Mouse (Mus musculus): ENCODE results near the gene Nudt9.
A peak's percentile ranks its signal among the peaks of the same experiment; 100 is the strongest.
"Not testable (repeated sequence)": the region's sequence is repeated elsewhere in the genome, so short reads cannot be mapped to it uniquely, and the experiment has no call there.

Gene Nudt9

DNA sequence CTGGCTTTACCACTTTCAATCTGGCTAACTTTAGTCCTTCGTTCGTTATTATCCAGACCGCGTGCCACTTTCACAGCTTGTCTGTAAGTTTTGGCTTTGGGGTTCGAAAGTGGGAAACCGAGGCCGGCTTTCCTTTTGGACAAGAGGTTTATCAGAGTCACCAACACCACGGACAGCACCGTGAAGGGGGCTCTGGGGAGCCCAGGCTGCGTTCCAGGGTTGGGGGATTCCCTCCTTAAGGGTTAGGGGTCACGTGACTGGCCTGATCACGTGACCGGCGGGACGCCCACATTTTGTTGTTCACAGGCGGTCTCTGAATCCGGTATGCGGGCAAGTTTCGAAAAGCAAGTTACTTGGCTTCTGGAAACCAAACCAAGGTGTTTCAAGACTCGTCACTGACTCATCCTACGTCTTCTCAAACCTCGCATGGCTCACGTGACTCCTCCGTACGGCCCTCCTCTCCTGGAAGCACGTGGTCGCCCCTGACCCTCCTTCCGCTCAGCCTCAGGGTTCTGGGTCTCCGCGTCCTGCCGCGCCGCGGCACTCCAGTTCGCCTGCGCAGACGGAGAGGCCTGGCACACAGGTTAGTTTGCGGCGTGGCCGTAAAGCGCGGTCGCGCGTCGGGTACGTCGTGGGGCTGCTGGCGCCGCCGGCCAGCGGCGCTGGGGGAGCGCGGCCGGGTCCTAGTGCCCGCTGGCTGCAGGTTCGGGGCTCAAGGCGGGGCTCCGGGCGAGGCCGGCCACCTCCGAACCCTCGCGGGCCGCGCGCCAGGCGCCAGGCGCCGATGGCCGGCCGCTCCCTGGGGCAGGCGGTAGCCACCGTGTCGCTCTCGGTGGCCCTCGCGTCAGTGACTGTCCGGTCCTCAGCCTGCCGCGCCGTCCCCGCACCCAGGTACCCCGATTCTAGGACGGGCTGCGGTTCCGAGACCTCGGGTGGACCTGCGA lies at the start of gene Nudt9:
TSS of gene Nudt9 (plus strand) at position 51 of the 944 bp plus-strand sequence.
- DNase-seq (ENCODE audit: low spot score), result peak; percentile 96

DNA sequence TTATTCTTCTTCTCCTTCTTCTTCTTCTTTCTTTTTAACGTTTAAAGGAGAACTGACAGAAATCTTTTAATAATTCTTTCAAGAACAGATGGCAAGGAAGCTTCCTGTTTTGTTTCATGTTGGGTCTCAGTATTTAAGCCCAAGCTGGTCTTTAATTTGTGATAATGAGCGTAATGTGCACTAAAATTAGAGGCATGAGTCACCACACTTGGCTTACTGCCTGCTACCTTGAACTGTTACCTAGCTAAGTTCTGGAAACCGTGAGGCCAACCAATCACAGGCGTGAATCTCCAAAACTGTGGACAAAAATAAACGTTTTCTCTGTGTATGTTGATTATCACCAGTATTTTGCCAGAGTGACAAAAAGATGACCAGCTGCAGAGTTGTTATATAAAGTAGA lies 47.4 kb upstream of the Nudt9 start:
- DNase-seq (ENCODE audit: low spot score), result no peak

DNA sequence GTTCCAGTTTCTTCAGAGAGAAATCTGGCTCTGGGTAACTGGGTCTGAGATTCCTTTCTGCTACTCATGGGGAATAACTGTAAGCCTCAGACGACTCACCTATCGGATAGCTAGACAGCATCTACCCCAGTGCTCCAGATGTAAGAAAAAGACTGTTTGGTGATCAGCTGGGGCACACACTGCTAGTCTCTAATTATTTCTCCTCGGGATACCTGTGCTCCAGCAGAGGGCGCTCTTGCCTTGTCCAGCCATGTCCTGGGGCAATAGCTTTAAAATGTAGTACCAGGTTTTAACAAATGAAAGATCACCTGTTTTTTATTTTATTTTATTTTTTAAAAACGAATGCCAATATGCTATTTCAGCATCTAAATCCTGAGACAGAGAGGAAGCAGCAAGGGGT lies 46.4 kb upstream of the Nudt9 start:
- peak; percentile 84 for DNase-seq (ENCODE audit: low spot score)

DNA sequence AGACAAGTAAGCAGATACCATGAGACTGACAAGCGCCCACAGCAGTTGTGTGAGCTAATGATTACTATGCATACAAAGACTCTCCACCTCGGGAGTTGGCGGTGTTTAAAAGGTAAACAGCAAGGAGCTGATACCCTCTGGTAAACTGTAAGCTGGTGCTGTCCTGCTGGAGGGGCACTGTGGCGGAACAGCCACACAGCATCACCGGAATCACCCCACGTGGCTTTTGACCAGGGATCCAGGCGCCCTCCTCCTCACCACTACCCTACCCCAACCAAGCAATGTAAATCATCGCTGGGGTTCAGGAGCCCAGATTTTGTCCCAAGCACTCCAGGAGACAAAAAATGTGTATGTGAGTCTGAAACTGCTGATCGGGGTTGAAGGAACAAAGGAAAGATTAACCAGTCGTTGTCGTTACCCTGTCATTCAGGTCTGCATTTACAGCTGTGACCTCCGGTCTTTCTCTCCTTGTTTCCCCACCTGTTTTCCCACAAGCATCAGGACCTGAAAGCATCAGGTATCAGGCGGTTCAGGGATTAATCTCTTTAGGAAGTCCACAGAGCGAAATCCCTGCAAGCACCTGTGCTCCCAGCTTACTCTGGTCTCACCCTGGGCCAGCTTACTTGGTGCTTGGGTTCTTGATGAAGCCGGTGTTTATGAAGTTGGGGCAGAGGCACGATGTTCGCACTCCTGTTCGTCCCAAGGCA lies 43.4 kb upstream of the Nudt9 start:
- no peak for DNase-seq (ENCODE audit: low spot score)

DNA sequence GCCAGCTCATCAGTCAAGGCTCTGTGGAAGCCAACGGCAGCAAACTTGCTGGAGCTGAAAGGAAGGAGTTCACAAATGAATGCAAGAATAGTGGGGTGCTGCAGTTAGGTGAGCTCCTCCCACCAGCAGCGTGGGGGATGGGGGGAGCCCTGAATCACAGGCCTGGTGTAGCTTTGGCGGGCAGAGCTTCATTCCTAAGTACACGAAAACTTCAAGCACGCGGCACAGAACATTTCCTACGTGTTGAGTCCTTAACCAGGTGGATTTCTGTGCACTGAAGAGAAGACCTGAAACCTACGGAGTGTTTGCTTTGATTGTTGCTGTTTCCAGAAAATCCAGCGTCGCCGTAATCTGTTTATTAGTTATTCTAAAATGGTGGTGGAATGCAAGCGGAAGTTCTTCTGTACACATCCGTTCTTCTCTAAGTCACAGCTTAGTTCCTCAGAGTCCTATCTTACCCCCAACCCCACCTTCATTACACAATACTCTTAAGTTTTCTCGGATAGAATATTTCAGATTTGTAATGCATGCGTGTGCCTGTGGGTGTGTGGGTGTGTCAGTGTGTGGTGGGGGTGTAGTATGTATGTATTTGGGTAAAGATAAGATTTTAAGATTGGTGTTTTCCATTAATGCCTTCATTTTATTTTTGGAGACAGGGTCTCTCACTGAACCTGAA lies 42.7 kb upstream of the Nudt9 start:
- no peak for DNase-seq (ENCODE audit: low spot score)

DNA sequence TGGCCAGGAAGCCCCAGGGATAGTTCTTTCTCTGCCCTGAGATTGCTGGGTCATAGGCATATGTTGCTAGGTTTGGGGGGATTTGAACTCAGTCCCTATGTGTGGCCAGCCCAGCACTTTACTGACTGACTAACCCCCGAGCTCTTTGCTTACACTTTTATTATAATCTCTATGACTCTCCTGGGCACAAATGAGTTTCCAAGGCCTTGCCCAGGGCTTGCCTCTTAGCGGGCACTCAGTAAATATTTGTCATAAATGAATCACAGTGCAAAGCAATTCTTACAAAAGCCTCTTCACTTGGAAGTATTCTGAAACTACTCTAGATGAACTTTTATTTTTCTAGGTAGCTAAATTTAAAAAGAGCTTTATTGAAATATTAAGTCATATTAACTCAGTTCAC lies 42.2 kb upstream of the Nudt9 start:
- DNase-seq (ENCODE audit: low spot score), result no peak

DNA sequence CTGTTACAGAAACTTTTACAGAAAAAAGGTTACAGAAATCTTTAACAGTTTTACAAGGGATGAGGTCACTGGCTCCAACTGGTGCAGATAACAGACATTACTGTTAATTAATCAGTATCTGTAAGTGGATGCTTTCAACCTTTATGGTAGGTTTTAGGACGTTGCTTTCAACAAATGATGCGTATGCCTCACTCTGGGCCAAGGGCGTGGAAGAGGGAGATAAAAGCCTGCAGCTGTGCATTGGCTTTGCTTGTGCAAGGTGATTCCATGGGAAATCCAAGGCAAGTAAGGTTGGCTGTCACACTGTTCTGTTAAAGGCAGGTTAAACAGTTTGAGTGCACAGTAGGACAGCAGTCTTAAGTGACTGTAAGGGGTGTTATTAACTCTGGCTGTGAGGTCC lies 39.3 kb upstream of the Nudt9 start:
- DNase-seq (ENCODE audit: low spot score), result no peak

DNA sequence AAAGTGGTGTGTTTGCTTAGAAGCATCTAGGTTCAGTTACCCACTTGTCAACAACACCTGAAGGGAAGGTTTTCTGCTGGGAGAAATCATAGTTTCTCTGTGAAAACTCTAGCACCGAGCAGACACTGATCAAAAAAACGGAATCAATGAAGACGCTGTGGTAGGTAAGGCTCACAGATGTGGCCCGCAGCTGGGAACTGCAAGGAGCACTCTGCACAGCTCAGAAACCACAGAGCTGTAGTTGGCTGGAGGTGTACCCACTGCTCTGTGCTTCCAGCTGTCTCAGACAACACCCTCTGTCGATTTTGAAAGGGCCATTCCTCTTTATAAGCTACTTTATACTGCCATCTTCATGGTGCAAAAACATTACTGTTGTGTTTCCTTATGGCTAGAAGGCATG lies 38.3 kb upstream of the Nudt9 start:
- no peak for DNase-seq (ENCODE audit: low spot score)

DNA sequence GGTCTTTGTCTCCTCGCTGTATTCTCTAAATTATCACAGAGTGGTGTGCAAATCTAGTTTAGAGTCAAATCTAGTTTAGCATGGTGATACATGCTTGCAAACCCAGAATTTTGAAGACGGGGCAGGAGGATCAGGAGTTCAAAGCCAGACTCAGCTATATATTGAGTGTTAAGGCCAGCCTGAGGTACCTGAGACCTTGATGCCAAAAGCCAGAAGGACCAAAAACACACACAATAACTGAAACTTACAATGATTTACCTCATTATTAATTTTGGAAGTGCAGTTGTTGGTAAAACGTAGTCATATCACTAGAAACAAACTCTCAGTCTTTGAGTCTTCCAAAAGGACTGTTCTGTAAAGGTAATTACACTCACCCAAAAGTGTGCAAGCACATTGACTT lies 36.7 kb upstream of the Nudt9 start:
- no peak for DNase-seq (ENCODE audit: low spot score)

DNA sequence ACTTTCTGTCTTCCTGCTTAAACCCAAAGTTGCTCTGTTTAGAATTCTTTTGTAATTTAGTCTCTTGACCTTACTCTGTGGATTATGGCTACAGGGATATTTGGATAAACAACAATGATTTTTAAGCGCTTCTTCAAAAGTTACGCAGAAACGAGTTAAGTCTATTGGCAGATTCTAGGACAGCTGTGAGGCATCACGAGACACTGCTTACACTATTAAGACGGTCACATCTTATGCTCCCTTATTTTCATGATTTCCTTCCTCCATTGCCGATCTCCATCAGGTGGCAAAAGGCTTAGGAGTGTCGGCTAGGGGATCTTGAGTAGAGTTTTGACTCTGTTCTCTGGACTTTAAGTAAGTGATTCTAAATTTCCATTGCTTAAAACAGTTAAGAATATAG lies 35.8 kb upstream of the Nudt9 start:
- no peak for DNase-seq (ENCODE audit: low spot score)

DNA sequence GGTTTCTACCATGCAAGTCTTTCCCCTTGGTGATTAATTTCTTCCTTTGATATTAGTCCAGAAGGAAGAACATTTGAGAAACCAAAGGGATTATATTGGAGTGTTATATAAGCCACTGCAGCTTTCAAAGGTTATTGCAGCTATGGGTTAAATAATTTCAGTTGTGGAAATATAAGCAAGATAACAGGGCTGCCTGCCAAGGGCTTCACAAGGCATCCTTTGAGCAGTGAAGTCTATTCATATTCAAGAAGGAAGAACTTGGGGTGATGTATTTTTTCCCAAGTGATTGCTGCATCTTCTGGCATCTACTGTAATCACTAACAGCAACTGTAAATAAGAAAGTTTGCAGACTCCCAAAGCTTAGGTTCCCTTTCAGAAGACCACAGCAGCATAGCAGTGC lies 34.7 kb upstream of the Nudt9 start:
- DNase-seq (ENCODE audit: low spot score), result no peak

DNA sequence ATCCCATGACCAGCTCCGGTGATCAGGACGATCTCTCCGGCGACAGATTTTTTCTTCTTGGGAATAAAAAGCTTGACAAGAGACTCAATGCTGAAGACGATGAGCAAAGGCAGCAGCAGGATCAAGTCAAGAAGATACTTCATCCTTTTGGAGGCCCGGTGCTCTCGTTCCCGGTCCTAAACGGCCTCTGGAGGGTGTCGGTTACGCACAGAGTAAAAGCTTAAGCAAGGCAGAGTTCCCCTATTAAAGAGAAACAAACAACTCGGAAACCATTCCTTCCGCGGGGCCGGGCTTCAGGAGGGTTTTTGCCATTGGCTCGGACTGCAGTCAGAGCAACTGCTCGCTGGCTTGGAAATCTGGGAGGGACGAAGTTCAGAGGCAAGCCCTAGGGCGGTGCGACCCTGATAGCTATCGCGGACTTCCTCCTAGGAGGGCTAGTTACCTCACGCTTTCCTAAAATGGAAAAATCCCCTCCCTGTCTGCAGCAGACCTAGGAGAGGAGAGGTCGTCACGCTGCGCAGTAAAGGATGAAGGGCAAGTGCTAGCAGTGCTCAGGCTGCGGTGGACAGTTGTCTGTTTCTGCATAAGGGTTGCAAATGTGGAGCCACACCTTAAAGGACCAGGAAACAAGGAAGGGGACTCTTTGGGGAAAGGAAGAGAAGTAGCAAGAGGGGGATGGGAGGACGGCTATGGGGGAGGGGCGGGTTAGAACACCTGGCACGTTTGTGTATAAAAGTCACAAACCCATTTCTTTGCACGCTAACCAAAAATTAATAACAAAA lies 24.3 kb upstream of the Nudt9 start, which contains the start of gene Hsd17b11:
TSS of gene Hsd17b11 (minus strand) at position 323 of the 782 bp plus-strand sequence.
- DNase-seq (ENCODE audit: low spot score), result peak; percentile 76

DNA sequence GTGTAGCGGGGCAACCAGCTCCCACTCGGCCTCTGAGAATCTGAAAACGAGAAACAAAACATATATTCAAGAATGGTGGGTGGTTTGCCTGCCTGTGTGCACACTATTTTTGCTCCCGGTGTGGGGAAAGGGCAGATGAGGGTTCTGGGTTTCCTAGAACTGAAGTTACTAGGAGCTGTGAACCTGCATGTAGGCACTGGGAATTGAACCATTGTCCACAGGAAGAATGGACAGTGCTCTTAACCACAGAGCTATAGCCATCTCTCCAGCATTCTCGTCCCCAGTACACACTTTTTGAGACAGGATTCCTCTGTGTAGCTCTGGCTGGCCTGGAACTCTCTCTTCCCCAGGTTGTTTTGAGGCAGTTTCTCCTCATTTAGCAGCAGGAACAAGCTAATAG lies 23.5 kb upstream of the Nudt9 start:
- DNase-seq (ENCODE audit: low spot score), result no peak

DNA sequence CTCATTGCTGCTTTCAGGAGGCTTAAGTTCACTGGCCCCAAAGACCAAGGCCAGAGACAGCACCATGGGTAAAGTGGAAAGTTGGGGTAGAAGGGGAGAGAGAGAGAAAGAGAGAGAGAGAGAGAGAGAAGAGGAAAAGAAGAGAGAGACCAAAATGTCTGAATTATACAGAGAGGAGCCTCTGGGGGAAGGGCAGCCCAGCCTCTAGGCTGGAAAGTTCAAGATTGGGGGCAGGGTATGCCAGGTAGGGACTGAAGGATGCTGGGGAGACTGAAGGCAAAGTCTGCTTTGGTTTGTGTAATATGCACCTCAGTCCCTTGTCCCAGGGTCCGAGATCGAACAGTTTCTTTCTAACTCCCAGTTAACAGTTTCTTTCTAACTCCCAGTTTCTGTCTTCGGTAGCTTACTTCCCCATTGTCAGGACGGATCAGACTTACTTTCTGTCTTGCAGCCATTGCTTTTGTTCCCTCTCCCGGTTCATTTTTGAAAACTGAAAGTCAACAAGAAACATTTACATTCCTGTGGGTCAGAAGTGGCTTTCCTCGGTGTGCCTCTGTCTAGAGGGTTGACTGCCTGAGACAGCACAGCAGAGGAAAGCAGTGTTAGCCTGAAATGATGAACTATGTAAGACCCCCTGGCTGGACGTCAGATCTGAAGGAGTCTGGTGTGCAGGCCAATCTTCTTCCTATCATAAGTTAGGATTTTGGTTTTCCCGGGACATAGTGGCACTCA lies 22.7 kb upstream of the Nudt9 start:
- DNase-seq (ENCODE audit: low spot score), result no peak

DNA sequence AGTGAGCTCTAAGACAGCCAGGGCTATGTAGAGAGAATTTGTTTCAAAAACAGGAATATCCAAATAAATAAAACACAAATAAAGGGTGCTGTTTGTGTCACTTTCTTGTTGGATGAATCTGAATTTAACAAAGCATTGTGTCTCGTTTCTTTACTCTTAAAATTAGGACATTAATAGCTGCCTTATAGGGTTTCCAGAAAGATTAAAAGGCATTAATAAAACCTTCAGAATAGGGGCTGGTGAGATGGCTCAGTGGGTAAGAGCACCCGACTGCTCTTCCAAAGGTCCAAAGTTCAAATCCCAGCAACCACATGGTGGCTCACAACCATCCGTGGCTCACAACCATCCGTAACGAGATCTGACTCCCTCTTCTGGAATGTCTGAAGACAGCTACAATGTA lies 21.9 kb upstream of the Nudt9 start:
- DNase-seq (ENCODE audit: low spot score), result not testable (repeated sequence)

DNA sequence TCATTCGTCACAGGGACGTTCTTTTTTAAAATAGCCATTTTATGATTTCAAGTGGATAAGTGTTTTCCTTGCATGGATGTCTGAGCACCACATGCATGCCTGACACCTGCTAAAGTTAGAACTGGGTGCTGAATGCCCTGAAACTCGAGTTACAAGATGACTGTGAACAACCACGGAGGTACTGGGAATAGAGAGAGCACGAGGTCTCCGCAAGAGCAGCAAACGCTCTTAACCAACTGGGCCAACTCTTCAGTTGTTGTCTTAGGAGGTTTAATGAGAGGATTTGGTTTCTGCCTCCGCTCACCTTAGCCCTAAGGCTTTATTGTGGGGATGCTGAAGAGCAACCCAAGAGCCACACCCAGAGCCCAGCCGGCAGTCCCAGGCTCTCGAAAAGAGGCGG lies 21.3 kb upstream of the Nudt9 start:
- no peak for DNase-seq (ENCODE audit: low spot score)

DNA sequence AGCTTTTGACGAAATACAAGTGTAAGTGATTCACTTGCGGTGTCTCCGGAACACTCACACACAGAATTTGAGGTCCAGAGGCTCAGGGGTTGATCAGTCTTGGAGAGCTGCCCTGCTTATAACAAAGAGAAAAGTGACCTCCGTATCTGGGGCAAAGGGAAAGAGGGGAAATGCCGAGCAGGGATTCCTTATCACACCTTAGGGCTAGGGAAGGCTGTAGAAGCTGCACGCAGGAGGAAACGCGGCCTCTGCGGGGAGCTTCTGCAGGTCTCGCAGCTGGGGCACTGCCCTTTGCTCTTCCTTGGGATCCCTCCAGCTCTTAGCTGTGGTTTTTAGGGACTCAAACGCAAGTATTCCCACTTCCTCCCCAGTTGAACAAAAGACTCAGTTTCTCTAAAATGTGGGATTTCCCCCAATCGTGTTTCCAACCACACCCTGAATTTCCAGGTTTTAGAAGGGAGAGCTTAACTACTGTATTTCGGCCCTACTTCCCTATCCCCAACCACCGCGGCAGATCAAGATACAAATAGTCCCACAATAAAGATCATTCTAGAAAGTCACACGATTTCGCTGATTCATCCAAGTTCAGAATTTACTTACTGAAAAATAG lies 20.8 kb upstream of the Nudt9 start:
- DNase-seq (ENCODE audit: low spot score), result no peak

DNA sequence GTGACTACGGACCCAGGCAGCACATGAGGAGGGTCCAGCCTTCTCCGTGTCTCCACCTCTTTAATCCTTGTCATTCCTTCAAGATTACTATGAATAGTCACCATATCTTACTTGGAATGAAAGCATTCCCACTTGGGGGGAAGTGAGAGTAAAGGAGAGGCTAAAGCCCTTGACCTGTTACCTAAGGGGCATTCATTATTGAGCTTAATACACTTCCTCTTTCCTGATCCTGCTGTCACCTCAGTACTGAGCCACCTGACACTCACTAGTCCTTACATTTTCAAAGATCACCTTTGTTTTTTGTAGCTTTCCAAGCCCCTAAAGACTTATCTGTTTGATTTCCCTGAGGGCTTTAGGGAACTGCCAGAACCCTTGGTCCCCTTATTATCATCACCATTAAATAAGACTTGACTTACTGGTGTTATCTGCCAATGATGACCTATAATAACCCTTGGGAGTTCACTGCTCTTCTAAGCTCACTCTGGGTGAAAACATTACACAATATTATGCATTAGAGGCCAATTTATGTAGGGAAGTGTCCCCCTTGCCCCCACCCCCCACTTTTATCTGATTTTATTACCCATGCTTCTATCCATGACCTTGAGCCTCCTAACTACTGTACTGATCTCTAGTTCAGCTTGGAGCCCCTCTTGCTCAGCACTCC lies 13.5 kb upstream of the Nudt9 start:
- DNase-seq (ENCODE audit: low spot score), result no peak

DNA sequence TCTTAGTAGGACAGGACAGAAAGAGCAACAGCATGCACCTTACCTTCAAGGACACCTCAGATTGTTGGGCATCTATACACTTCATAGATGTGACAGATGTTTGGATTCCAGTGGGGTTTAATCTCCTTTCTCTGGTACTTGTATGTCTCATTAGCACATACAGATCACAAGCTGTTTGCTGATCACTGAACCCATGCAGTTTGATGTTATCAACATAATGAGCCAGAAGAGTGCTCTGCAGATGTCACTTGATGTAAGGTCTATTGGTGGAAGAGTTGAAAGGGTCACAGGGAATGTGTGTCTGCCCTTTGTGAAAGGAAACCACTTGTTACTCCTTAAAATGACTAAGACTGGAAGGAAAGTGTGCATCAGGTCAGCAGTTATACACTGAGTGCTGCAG lies 11.0 kb upstream of the Nudt9 start:
- DNase-seq (ENCODE audit: low spot score), result peak; percentile 57

DNA sequence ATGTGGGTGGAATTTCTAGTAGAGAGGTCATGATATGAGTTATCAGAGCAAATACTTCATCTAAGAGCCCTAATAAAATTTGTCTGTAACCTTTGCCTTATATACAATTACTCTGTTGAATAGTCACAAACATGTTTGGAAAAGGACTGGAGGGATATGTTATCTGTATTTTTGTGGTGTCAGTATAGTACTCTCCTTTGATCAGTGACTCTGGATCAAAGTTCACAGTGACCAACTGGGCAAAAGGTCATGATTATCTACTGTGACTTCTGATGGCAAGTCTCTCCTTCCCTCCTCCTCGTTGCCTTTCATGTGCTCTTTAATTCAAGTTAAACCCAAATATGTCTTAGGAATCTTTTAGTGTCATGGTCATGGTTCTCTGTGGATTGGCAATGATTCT lies 10.3 kb upstream of the Nudt9 start:
- no peak for DNase-seq (ENCODE audit: low spot score)
